Comparison of ENCODE assay signal across 9 mouse cellular contexts in genomic region chr5:98293049-98293715, GRCm38 (mm10). TPM values are rescaled to one million over a fixed set of nuclear protein-coding genes. Genes with fewer than 3 reads are reported as not detected.
DNase-seq lines count a peak whose midpoint lies in the region; ATAC-seq and TF ChIP-seq lines count a peak whose summit lies in the region.
"Had no signal": no experiment of that assay in that cellular context is flagged by ENCODE, and none has a peak within 500 bp of the region (broad histone marks: within the 10 kb centered on the region; RNA-seq: fewer than 3 reads in every experiment).

No protein-coding gene starts in this region.

- peak overlapping the region; percentile 57 for H3K4me2 ChIP-seq in heart, embryonic 16.5 days (ENCODE audit: low read depth, low read length)
- peak overlapping the region; percentile 47 for H3K4me2 ChIP-seq in embryonic facial prominence, embryonic 12.5 days (replicated peaks)
- peak overlapping the region; percentile 55 for H3K4me2 ChIP-seq in hindbrain, postnatal 0 days (ENCODE audit: low read depth, low read length)

- no peak overlapping the region for H3K9ac ChIP-seq in heart, embryonic 16.5 days (ENCODE audit: low read length)
- 0 out of 2 replicates have a peak overlapping the region, but pooled peaks have one; percentile 7 for H3K9ac ChIP-seq in embryonic facial prominence, embryonic 12.5 days
- no peak overlapping the region for H3K9ac ChIP-seq in hindbrain, postnatal 0 days (replicated peaks; ENCODE audit: low read length)

- no peak for TF ChIP-seq CTCF in hindbrain, postnatal 0 days (IDR thresholded peaks at IDR 0.05; ENCODE audit: low read depth)

- H3K27ac ChIP-seq in heart, embryonic 16.5 days (ENCODE audit: low read length) = no peak overlapping the region
- no peak overlapping the region for H3K27ac ChIP-seq in embryonic facial prominence, embryonic 12.5 days
- H3K27ac ChIP-seq in hindbrain, postnatal 0 days = no peak overlapping the region
- H3K27ac ChIP-seq: macrophage had no signal

- intact Hi-C loops in heart, postnatal 25 days (cut with DNase I) = no loop called here
- intact Hi-C loops in left cerebral cortex, postnatal 10 days (cut with DNase I) = no loop called here

- no peaks in the 10 kb centered on the region for H3K9me3 ChIP-seq in heart, embryonic 16.5 days (replicated peaks; ENCODE audit: control insufficient read depth, low read length)
- no peaks in the 10 kb centered on the region for H3K9me3 ChIP-seq in embryonic facial prominence, embryonic 12.5 days
- no peaks in the 10 kb centered on the region for H3K9me3 ChIP-seq in hindbrain, postnatal 0 days (ENCODE audit: low read length)

- ATAC-seq in heart, embryonic 16.5 days (replicated peaks; ENCODE audit: extremely low read depth, insufficient read depth, low FRiP score) = no peak
- no peak for ATAC-seq in embryonic facial prominence, embryonic 12.5 days (ENCODE audit: insufficient number of reproducible peaks, insufficient read depth, low FRiP score, low TSS enrichment)
- ATAC-seq in hindbrain, postnatal 0 days = no peak

- WGBS in heart, embryonic 16.5 days = 3% methylated on average over 12 of the region's 12 CpGs
- under 1% methylated on average over 12 of the region's 12 CpGs for WGBS in embryonic facial prominence, embryonic 12.5 days
- WGBS in hindbrain, postnatal 0 days = 2% methylated on average over 12 of the region's 12 CpGs

- no peak for DNase-seq in heart, postnatal 25 days (ENCODE audit: low spot score)
- DNase-seq in hindbrain, postnatal 0 days (ENCODE audit: low spot score) = no peak
- peak; percentile 25 for DNase-seq in neural tube, embryonic 10.5 days (ENCODE audit: extremely low spot score, low spot score)
- no peak for DNase-seq in gastrocnemius, adult 8-10 months (ENCODE audit: low spot score in 2 of 2)
- DNase-seq in urinary bladder, postnatal 10 days (ENCODE audit: low spot score) = no peak
- DNase-seq in left cerebral cortex, postnatal 10 days (ENCODE audit: extremely low spot score in 1 of 2, low spot score in 2 of 2) = no peak

- H3K36me3 ChIP-seq in heart, embryonic 16.5 days (ENCODE audit: control insufficient read depth, insufficient read depth) = no peaks in the 10 kb centered on the region
- no peaks in the 10 kb centered on the region for H3K36me3 ChIP-seq in embryonic facial prominence, embryonic 12.5 days
- no peaks in the 10 kb centered on the region for H3K36me3 ChIP-seq in hindbrain, postnatal 0 days (ENCODE audit: insufficient read depth, low read length)

- H3K4me1 ChIP-seq in heart, embryonic 16.5 days (ENCODE audit: control insufficient read depth, insufficient read depth, low read length) = no peaks in the 10 kb centered on the region
- peaks cover 6% of the 10 kb centered on the region; the same call in 1 of the 2 replicates for H3K4me1 ChIP-seq in embryonic facial prominence, embryonic 12.5 days
- no peaks in the 10 kb centered on the region for H3K4me1 ChIP-seq in hindbrain, postnatal 0 days (ENCODE audit: insufficient read depth, low read length)

- peak overlapping the region; percentile 19 for H3K4me3 ChIP-seq in heart, embryonic 16.5 days (ENCODE audit: low read length)
- peak overlapping the region; percentile 27 for H3K4me3 ChIP-seq in embryonic facial prominence, embryonic 12.5 days
- peak overlapping the region; percentile 29 for H3K4me3 ChIP-seq in hindbrain, postnatal 0 days (ENCODE audit: low read length)

- H3K27me3 ChIP-seq in heart, embryonic 16.5 days (ENCODE audit: control insufficient read depth, insufficient read depth, low read length) = peaks cover 19% of the 10 kb centered on the region
- peaks cover 23% of the 10 kb centered on the region for H3K27me3 ChIP-seq in embryonic facial prominence, embryonic 12.5 days
- H3K27me3 ChIP-seq in hindbrain, postnatal 0 days (ENCODE audit: insufficient read depth, low read length) = peaks cover 4% of the 10 kb centered on the region

RNA-seq across cellular contexts. Expression of gene Cfap299, which starts 35.9 kb away (rescaled TPM):
- 0.34 and 0.55 TPM in 2 replicates for polyA plus RNA-seq in heart, embryonic 16.5 days (2015; fragmentation: Nextera tagmentation; extraction: Ambion mirVana)
- not detected for total RNA-seq in heart, postnatal 25 days (2021)
- 0.46 and 0.83 TPM in 2 replicates for polyA plus RNA-seq in embryonic facial prominence, embryonic 12.5 days (2016; fragmentation: Nextera tagmentation; extraction: Ambion mirVana)
- total RNA-seq in hindbrain, postnatal 0 days (2014; rRNA removed) = 1.0 TPM in 1 of 2 replicates, not detected in the other
- polyA plus RNA-seq in hindbrain, postnatal 0 days (2015; fragmentation: Nextera tagmentation; extraction: Ambion mirVana) = 2.3 and 3.5 TPM in 2 replicates
- not detected for total RNA-seq in gastrocnemius, adult 8-10 months (2022)
- 1 to 10 TPM in 1 of 2 experiments, under 1 TPM in 1; 0.79 to 1.1 TPM for total RNA-seq in left cerebral cortex, postnatal 10 days (2021)
- polyA plus RNA-seq: macrophage had no signal

RNA-seq across cellular contexts. Expression of gene Fgf5, which starts 39.2 kb away (rescaled TPM):
- 0.08 and 0.35 TPM in 2 replicates for polyA plus RNA-seq in heart, embryonic 16.5 days (2015; fragmentation: Nextera tagmentation; extraction: Ambion mirVana)
- total RNA-seq in heart, postnatal 25 days (2021) = not detected
- 2.0 and 2.4 TPM in 2 replicates for polyA plus RNA-seq in embryonic facial prominence, embryonic 12.5 days (2016; fragmentation: Nextera tagmentation; extraction: Ambion mirVana)
- 3.5 and 5.1 TPM in 2 replicates for total RNA-seq in hindbrain, postnatal 0 days (2014; rRNA removed)
- 6.4 and 6.8 TPM in 2 replicates for polyA plus RNA-seq in hindbrain, postnatal 0 days (2015; fragmentation: Nextera tagmentation; extraction: Ambion mirVana)
- under 1 TPM; 0.11 to 0.56 (median 0.42) TPM for total RNA-seq in gastrocnemius, adult 8-10 months (2022)
- total RNA-seq in left cerebral cortex, postnatal 10 days (2021) = 1 to 10 TPM; 2.2 to 2.8 TPM
- polyA plus RNA-seq: macrophage had no signal
